In the genomic region with DNA sequence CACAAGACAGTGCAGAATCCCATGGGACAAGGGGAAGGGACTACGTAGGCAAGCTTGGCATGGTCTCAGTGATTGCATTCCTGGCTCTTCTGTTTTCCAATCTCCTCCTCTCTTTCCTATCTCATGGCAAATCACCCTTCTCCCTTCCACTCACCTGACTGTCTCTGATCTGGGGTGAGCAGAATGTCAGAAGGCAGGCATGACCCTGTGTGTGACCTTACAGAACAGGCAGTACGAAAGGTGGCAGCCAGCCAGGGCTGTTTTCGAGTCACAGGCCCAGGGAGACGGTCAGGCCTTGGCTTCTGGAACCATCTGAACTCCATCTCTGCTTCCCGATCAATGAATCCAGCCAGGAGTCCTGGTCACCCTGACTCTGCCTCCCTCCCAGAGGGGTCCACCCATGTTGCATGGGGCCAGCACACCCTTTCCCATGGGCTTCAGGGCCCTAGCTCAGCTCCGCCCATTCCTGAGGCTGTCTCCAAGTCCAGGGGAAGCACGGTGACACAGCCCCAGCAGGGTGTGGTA, we compare ENCODE assay signal across 9 mouse cellular contexts.
DNase-seq lines count a peak whose midpoint lies in the region; ATAC-seq lines count a peak whose summit lies in the region.
"Had no signal": no experiment of that assay in that cellular context is flagged by ENCODE, and none has a peak within 500 bp of the region (broad histone marks: within the 10 kb centered on the region; RNA-seq: fewer than 3 reads in every experiment).

No protein-coding gene starts in this region.

- peak; percentile 56; the same call in 1 of the 2 replicates for ATAC-seq in liver, embryonic 13.5 days (ENCODE audit: low read depth)
- no peak for ATAC-seq in activated CD4-positive, CD25-positive, alpha-beta regulatory T cell, adult 4 months

- no peak overlapping the region for H3K4me2 ChIP-seq in liver, embryonic 13.5 days

- no peaks in the 10 kb centered on the region for H3K9me3 ChIP-seq in liver, embryonic 13.5 days (replicated peaks)

- intact Hi-C loops in heart, postnatal 14 days (cut with DNase I) = no loop called here

- no peaks in the 10 kb centered on the region for H3K27me3 ChIP-seq in liver, embryonic 13.5 days

- no peaks in the 10 kb centered on the region for H3K36me3 ChIP-seq in liver, embryonic 13.5 days

- no peak overlapping the region for H3K9ac ChIP-seq in liver, embryonic 13.5 days

- no peak overlapping the region for H3K27ac ChIP-seq in liver, embryonic 13.5 days

- no peak overlapping the region for H3K4me3 ChIP-seq in liver, embryonic 13.5 days (replicated peaks)

- peaks cover 9% of the 10 kb centered on the region; the same call in 1 of the 2 replicates for H3K4me1 ChIP-seq in liver, embryonic 13.5 days (replicated peaks)

- DNase-seq in NIH3T3 (ENCODE audit: low read depth) = peak; percentile 24
- peak; percentile 86 for DNase-seq in adrenal gland, postnatal 14 days
- peak; percentile 60 to 66 for DNase-seq in heart, postnatal 14 days
- DNase-seq in liver, embryonic 13.5 days = no peak
- no peak for DNase-seq in right cerebral cortex, postnatal 36 days (ENCODE audit: low spot score in 2 of 2)
- DNase-seq in frontal cortex, adult 2 months (ENCODE audit: extremely low spot score in 1 of 2, low spot score in 1 of 2) = no peak
- DNase-seq in embryo, embryonic 11 days = no peak
- DNase-seq: cerebellum, adult 2 months had no signal

- WGBS in liver, embryonic 13.5 days (ENCODE audit: insufficient replicate concordance) = 63% methylated on average over 7 of the region's 7 CpGs

Comparison
In these comparisons a context has a peak if more than half of its experiments do, and no peak if none do; other contexts are left out.
1. DNase-seq: peak in NIH3T3 (single experiment), adrenal gland, postnatal 14 days (single experiment) and heart, postnatal 14 days (2 of 2); none in liver, embryonic 13.5 days (single experiment), right cerebral cortex, postnatal 36 days (0 of 2), frontal cortex, adult 2 months (0 of 2) and embryo, embryonic 11 days (single experiment).